Mouse (Mus musculus) midbrain, embryonic 11.5 days (tissue): ENCODE results near the gene Olfr56. TPM values are rescaled to one million over a fixed set of nuclear protein-coding genes. Genes with fewer than 3 reads are reported as not detected.
"Not testable (repeated sequence)": the region's sequence is repeated elsewhere in the genome, so short reads cannot be mapped to it uniquely, and the experiment has no call there.

Experiments
- ATAC-seq: fragments of 200-750 bp; cut with Nextera tagmentation; 2 replicates; pipeline ENCODE4 v1.8.0; 2017; ENCODE audit warnings: moderate TSS enrichment, moderate library complexity; ENCODE audit not compliant: low FRiP score
- DNase-seq: peaks from one replicate; pipeline ENCODE4 v3.0.0; 2015; ENCODE audit warnings: low spot score; ENCODE audit errors: missing footprints
- H3K27ac ChIP-seq: fragments of 300-500 bp; sonication (generic); 2 replicates; pipeline ENCODE4 v1.5.1; 2014; ENCODE audit warnings: low read depth, low read length
- H3K27me3 ChIP-seq: fragments of 300-500 bp; sonication (generic); 2 replicates; pipeline ENCODE4 v1.6.1; 2014; ENCODE audit warnings: mild to moderate bottlenecking, low read length, moderate library complexity, mixed read lengths; ENCODE audit not compliant: control insufficient read depth, insufficient read depth
- H3K36me3 ChIP-seq: fragments of 300-500 bp; sonication (generic); 2 replicates; pipeline ENCODE4 v1.6.1; 2014; ENCODE audit warnings: mild to moderate bottlenecking, low read length, moderate library complexity, mixed read lengths; ENCODE audit not compliant: control insufficient read depth, insufficient read depth
- H3K4me1 ChIP-seq: fragments of 300-500 bp; sonication (generic); 2 replicates; pipeline ENCODE4 v1.6.1; 2014; ENCODE audit warnings: low read length; ENCODE audit not compliant: control insufficient read depth, insufficient read depth
- H3K4me2 ChIP-seq: fragments of 300-500 bp; sonication (generic); 2 replicates; pipeline ENCODE4 v1.6.1; 2014; ENCODE audit warnings: mild to moderate bottlenecking, moderate library complexity
- H3K4me3 ChIP-seq: fragments of 300-500 bp; sonication (generic); 2 replicates; pipeline ENCODE4 v1.5.1; 2014; ENCODE audit warnings: low read depth, low read length
- H3K9ac ChIP-seq: fragments of 300-500 bp; sonication (generic); 2 replicates; pipeline ENCODE4 v1.6.1; 2014; ENCODE audit warnings: low read length
- H3K9me3 ChIP-seq: fragments of 300-500 bp; sonication (generic); 2 replicates; pipeline ENCODE4 v1.6.1; 2016; ENCODE audit warnings: low read length; ENCODE audit not compliant: control insufficient read depth
- WGBS: fragments of 180-500 bp; shearing (Covaris S2); extraction: QIAGEN DNeasy Blood & Tissue Kit; methylation state at CpG from one replicate; pipeline ENCODE4 v1.1.7; 2014; 5-methylcytosine and 5-hydroxymethylcytosine counted together
- polyA plus RNA-seq: library from polyadenylated mRNA; unstranded; fragments of >200 nt; fragmentation: Nextera tagmentation; extraction: Ambion mirVana; gene quantifications from 2 replicates; pipeline ENCODE4 v1.2.1, GENCODE M21; 2014

Olfr56 gene
- polyA plus RNA-seq, 1 experiment from 2014 or later: not detected

DNA sequence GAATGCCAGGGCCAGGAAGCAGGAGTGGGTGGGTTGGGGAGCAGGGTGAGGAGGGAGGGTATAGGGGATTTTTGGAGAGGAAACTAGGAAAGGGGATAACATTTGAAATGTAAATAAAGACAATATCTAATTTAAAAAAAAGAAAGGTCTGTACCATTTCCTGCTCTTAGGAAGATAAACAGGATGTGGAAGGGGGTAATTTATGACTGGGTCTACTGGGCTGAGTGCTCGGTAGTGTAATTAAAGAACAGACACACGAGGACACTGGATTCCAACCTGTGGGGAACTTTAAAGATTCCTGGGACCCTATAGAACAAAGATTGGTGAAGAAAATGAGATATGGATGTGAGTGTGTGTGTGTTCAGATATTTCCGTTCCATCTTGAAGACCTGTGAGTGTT lies 4.2 kb downstream of the Olfr56 start:
- H3K4me1 ChIP-seq, H3K27ac ChIP-seq, H3K36me3 ChIP-seq, H3K4me3 ChIP-seq, H3K27me3 ChIP-seq, H3K9me3 ChIP-seq, H3K4me2 ChIP-seq, DNase-seq, H3K9ac ChIP-seq, ATAC-seq: not testable (repeated sequence)
- no CpG with 5 or more reads among the region's 3 CpGs for WGBS

DNA sequence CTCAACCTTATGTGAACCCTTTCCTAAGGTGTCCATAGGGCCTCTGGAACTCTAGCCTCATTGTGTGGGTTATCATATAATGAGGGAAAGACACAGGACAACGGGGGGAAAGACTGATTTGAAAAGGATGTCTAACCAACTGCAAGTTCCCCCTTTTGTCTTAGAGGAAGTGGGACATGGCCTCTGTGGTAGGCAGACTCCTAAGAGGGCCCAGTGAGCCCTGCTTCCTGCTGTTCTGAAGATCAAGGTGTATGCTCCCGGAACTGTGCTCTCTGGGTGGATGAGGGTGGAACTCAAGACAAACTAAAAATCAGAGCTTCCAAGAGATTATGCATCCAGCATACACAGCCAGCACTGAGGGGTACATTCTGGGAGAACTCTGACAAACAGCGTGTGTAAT lies 9.5 kb downstream of the Olfr56 start:
- not testable (repeated sequence) for H3K4me2 ChIP-seq, ATAC-seq, H3K4me1 ChIP-seq, DNase-seq, H3K4me3 ChIP-seq, H3K9me3 ChIP-seq, H3K27ac ChIP-seq, H3K27me3 ChIP-seq, H3K36me3 ChIP-seq, H3K9ac ChIP-seq
- WGBS: 69% methylated on average over 2 of the region's 3 CpGs

DNA sequence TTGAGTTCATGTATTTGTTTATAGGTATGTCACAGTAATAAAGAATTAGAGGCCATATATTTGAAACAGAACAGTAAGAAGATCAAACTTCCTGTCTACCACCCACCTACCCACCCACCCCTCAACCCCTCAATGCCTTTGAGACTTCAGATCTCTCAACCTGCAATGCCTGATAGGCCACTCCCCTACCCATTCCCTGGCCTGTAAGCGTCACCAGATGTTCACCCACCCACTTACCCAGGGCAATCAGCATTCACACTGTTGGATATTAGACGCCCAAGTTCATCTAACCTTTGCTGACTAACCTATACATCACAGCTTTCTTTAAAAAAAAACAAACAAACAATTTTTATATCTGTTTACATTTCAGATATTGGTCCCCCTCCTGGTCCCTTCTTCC lies 11.3 kb downstream of the Olfr56 start:
- not testable (repeated sequence) for H3K36me3 ChIP-seq, H3K27ac ChIP-seq
- WGBS: 87% methylated on average over 1 of the region's 2 CpGs

DNA sequence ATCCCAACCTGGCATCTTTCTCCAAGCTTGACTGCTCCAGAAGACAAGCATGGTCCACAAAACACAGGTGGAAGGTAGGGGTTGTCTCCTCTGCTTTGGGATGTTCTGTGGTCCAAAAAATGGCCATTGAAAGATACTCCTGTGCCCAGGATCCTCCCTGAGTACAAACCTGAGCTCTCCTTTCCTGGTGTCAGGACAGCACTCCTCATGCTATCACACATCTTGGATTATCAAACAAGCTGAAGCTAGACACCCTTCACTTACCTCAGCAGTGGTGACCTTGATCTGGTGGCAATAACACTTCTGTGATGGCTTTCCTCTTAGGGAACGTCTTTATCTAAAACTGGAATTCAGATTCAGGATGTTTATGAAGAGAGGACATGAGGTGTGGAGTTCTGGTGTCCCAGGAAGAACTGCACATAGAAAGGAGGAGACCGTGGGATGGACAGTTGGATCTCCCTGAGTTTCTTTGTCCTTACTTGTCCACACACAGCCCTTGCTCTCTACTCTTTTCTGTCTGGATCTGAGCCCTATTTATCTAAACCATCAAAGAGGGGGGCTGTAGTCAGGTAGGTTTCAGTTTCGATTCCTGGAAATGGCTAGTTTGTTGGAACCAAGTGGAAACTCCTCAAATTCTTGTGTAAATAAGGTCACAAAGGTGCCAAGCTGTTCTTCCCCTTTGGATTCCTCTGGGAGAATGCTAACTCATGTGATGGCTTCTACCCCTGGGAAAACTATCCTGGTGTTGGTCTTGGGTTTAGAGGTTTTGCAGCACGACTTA lies 13.2 kb downstream of the Olfr56 start, which contains the start of gene Gm12185:
Gm12185 (minus strand) TSS at position 487 of the 781 bp plus-strand sequence.
- not testable (repeated sequence) for H3K4me3 ChIP-seq, H3K4me1 ChIP-seq, DNase-seq, ATAC-seq, H3K27ac ChIP-seq, H3K4me2 ChIP-seq, H3K9ac ChIP-seq, H3K27me3 ChIP-seq, H3K36me3 ChIP-seq, H3K9me3 ChIP-seq
- WGBS: 64% methylated on average over 4 of the region's 4 CpGs

More for the DNA sequence above, 11.3 kb downstream of the Olfr56 start:
- H3K9ac ChIP-seq, H3K4me3 ChIP-seq, H3K4me1 ChIP-seq, ATAC-seq, H3K27me3 ChIP-seq, H3K9me3 ChIP-seq, H3K4me2 ChIP-seq, DNase-seq: not testable (repeated sequence)

DNA sequence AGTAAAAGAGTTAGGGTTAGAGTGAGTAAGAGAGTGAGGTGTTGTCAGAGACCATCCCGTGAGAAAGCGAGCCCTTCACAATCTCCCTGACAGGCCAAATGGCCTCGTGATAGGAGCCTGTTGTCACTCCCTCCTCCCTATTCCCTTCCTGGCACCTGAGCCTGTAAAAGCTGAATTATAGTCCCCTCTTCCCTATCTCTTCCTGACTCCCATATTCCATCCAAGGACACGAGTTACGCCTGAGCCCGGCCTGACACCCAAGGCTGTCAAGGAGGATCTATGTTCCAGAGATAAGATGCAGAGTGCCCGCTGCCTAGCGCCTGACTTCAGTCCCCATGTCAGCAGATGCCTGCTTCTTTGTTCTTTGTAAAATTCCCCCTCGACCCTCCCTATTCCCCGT lies 14.6 kb downstream of the Olfr56 start:
- H3K4me2 ChIP-seq, H3K4me3 ChIP-seq, DNase-seq, ATAC-seq, H3K9ac ChIP-seq, H3K27me3 ChIP-seq, H3K4me1 ChIP-seq, H3K9me3 ChIP-seq, H3K27ac ChIP-seq, H3K36me3 ChIP-seq: not testable (repeated sequence)
- 77% methylated on average over 10 of the region's 10 CpGs for WGBS

DNA sequence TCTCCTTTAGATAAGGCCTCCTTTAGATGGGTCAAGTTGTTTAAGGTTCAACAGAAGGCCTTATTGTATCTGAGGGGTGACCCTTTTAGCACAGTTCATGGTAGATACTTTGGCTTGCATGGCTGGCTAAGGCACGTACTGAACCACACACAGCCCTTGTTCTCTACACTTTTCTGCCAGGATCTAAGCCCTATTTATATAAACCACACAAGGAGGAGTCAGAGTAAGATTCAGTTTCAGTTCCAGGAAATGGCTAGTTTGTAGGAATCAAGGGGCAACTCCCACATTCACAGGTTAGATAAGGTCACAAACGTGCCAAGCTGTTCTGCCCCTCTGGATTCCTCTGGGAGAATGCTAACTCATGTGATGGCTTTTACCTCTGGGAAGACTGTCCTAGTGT lies 15.3 kb downstream of the Olfr56 start, which contains the start of gene Tgtp1:
Tgtp1 (minus strand) TSS at position 155 of the 400 bp plus-strand sequence.
- H3K36me3 ChIP-seq, H3K4me2 ChIP-seq, ATAC-seq, H3K27ac ChIP-seq, DNase-seq, H3K4me3 ChIP-seq, H3K9me3 ChIP-seq, H3K27me3 ChIP-seq, H3K4me1 ChIP-seq, H3K9ac ChIP-seq: not testable (repeated sequence)
- 75% methylated on average over 2 of the region's 2 CpGs for WGBS

DNA sequence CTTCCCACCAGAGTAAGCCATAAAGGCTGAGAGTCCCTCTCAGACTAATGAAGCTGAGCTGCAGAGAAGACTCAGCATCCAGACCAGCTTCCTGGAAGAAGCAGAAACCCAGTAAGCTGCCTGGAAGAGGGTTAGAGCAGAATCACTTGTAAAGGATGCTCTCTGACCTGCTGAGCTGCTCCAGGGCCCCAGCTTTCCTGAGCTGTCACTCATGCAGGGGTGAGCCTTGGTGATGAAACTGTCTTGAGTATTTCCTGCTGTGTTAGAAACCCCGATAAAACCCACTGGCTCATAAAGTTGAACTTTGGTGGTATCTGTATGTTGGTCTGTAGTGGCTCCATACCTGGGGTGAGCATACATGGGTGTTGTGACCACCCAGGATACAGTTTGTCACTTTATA lies 21.7 kb downstream of the Olfr56 start:
- H3K9ac ChIP-seq, H3K27me3 ChIP-seq, H3K4me1 ChIP-seq, DNase-seq, H3K9me3 ChIP-seq, H3K4me3 ChIP-seq, H3K36me3 ChIP-seq, H3K27ac ChIP-seq, ATAC-seq, H3K4me2 ChIP-seq: not testable (repeated sequence)
- WGBS: 91% methylated on average over 1 of the region's 1 CpGs

DNA sequence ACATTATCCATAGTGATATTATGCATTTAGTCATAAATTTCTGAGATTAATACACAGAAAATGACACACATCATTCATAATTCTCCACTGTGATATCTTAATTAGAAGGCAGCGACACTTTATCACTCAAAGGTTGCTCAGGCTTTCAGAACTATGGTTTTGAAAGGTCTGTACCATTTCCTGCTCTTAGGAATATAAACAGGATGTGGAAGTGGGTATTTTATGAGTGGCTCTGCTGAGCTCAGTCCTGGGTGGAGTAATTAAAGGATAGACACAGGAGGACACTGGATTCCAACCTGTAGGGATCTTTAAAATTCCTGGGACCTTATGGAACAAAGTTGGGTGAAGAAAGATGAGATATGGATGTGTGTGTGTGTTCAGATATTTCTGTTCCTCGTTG lies 27.6 kb downstream of the Olfr56 start:
- not testable (repeated sequence) for H3K4me3 ChIP-seq, DNase-seq, H3K27ac ChIP-seq, H3K27me3 ChIP-seq, H3K4me2 ChIP-seq, H3K36me3 ChIP-seq, H3K9ac ChIP-seq, H3K9me3 ChIP-seq, H3K4me1 ChIP-seq, ATAC-seq
- 74% methylated on average over 2 of the region's 2 CpGs for WGBS

DNA sequence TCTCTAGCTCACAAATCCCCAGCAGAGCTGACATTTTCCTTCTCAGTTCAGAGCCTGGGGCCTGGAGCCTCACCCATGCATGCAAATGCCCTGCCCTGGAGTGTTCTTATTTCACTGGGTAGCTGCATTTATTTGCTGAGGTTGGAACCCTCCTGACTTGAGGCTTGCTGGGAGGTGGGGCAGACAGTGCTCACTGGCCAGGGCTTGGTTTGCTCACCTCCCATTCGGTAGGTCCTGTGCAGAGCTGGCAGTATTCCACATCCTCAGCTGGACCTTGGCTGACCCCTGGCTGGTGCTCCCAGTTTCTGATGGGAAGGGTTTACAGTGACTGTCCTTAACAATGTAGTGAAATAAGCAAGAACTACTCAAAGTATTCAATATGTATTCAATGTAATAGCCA lies 28.1 kb downstream of the Olfr56 start:
- ATAC-seq, H3K27me3 ChIP-seq: not testable (repeated sequence)

More for the DNA sequence above, 28.1 kb downstream of the Olfr56 start:
- H3K9me3 ChIP-seq, H3K4me2 ChIP-seq, H3K4me3 ChIP-seq, H3K4me1 ChIP-seq, H3K27ac ChIP-seq, H3K9ac ChIP-seq, DNase-seq, H3K36me3 ChIP-seq: not testable (repeated sequence)
- WGBS: 29% methylated on average over 1 of the region's 1 CpGs
